ENCODE assay signal across 8 mouse cellular contexts in genomic region chr9:20878710-20879065, GRCm38 (mm10). TPM values are rescaled to one million over a fixed set of nuclear protein-coding genes. Genes with fewer than 3 reads are reported as not detected.
DNase-seq lines count a peak whose midpoint lies in the region; ATAC-seq and TF ChIP-seq lines count a peak whose summit lies in the region.

No protein-coding gene starts in this region.

- peaks cover 9% of the 10 kb centered on the region for H3K4me1 ChIP-seq in heart, embryonic 15.5 days (replicated peaks)
- H3K4me1 ChIP-seq in E14TG2a.4 (replicated peaks; ENCODE audit: low read depth, low read length) = peaks cover 34% of the 10 kb centered on the region
- 0 out of 2 replicates have a peak, but pooled peaks cover 4% of the 10 kb centered on the region for H3K4me1 ChIP-seq in embryonic facial prominence, embryonic 15.5 days

- no peak for TF ChIP-seq CTCF in E14TG2a.4 (conservative IDR thresholded peaks at IDR 0.05; ENCODE audit: low read length)

- H3K4me2 ChIP-seq in heart, embryonic 15.5 days = peak overlapping the region; percentile 79
- H3K4me2 ChIP-seq in embryonic facial prominence, embryonic 15.5 days (replicated peaks) = peak overlapping the region; percentile 69

- H3K4me3 ChIP-seq in heart, embryonic 15.5 days = peak overlapping the region; percentile 52
- H3K4me3 ChIP-seq in E14TG2a.4 (replicated peaks; ENCODE audit: low read length) = peak overlapping the region; percentile 79
- peak overlapping the region; percentile 48 for H3K4me3 ChIP-seq in embryonic facial prominence, embryonic 15.5 days (replicated peaks)

- H3K9me3 ChIP-seq in heart, embryonic 15.5 days (replicated peaks) = no peaks in the 10 kb centered on the region
- peaks cover 40% of the 10 kb centered on the region for H3K9me3 ChIP-seq in E14TG2a.4 (ENCODE audit: low read length)
- no peaks in the 10 kb centered on the region for H3K9me3 ChIP-seq in embryonic facial prominence, embryonic 15.5 days (replicated peaks)

- peak overlapping the region; percentile 90 for H3K27ac ChIP-seq in heart, embryonic 15.5 days
- H3K27ac ChIP-seq in embryonic facial prominence, embryonic 15.5 days (replicated peaks) = peak overlapping the region; percentile 94

- no peak for ATAC-seq in heart, embryonic 15.5 days (replicated peaks; ENCODE audit: insufficient number of reproducible peaks, insufficient read depth, low FRiP score, low read depth)
- ATAC-seq in embryonic facial prominence, embryonic 15.5 days (ENCODE audit: insufficient number of reproducible peaks, low FRiP score, low TSS enrichment, low read depth) = no peak
- 0 out of 2 replicates have a peak, but pooled peaks have one; percentile 1 for ATAC-seq in monocyte, adult 5-6 weeks (replicated peaks; ENCODE audit: insufficient number of reproducible peaks, low FRiP score, low TSS enrichment, poor library complexity, severe bottlenecking)
- no peak for ATAC-seq in activated CD4-positive, CD25-positive, alpha-beta regulatory T cell, adult 4 months

- 21% methylated on average over 10 of the region's 10 CpGs for WGBS in heart, embryonic 15.5 days
- 21% methylated on average over 10 of the region's 10 CpGs for WGBS in embryonic facial prominence, embryonic 15.5 days

- no peak for DNase-seq in heart, postnatal 4 days
- peak; percentile 37 to 44 for DNase-seq in kidney, postnatal 25 days
- DNase-seq in urinary bladder, adult 2 months (ENCODE audit: low spot score) = no peak

- H3K9ac ChIP-seq in heart, embryonic 15.5 days = peak overlapping the region; percentile 68
- H3K9ac ChIP-seq in embryonic facial prominence, embryonic 15.5 days = peak overlapping the region; percentile 64

- H3K36me3 ChIP-seq in heart, embryonic 15.5 days = no peaks in the 10 kb centered on the region
- peaks cover 16% of the 10 kb centered on the region for H3K36me3 ChIP-seq in E14TG2a.4 (ENCODE audit: insufficient read depth, low read length)
- H3K36me3 ChIP-seq in embryonic facial prominence, embryonic 15.5 days = no peaks in the 10 kb centered on the region

- no peaks in the 10 kb centered on the region for H3K27me3 ChIP-seq in heart, embryonic 15.5 days
- no peaks in the 10 kb centered on the region for H3K27me3 ChIP-seq in E14TG2a.4 (ENCODE audit: insufficient read depth, low read length)
- no peaks in the 10 kb centered on the region for H3K27me3 ChIP-seq in embryonic facial prominence, embryonic 15.5 days

RNA-seq across cellular contexts. Expression of gene Angptl6, which starts 0.8 kb away (rescaled TPM):
- polyA plus RNA-seq in heart, embryonic 15.5 days (2015; fragmentation: Nextera tagmentation; extraction: Ambion mirVana) = 2.0 and 3.3 TPM in 2 replicates
- 1 to 10 TPM; 1.6 to 1.7 TPM for total RNA-seq in heart, postnatal 4 days (2021)
- polyA plus RNA-seq in embryonic facial prominence, embryonic 15.5 days (2015; fragmentation: Nextera tagmentation; extraction: Ambion mirVana) = 5.0 and 5.4 TPM in 2 replicates
- total RNA-seq in monocyte, adult 5-6 weeks (2017) = 0.49 to 0.57 TPM in 2 of 3 replicates, not detected in the other
- 1 to 10 TPM in 1 of 2 experiments, under 1 TPM in 1; 0.76 to 1.5 TPM for polyA plus RNA-seq in activated CD4-positive, CD25-positive, alpha-beta regulatory T cell, adult 4 months (2017; shearing (Covaris generic))
- 6.8 and 7.0 TPM in 2 replicates for polyA plus RNA-seq in urinary bladder, adult 2 months (2012; rRNA removed)

RNA-seq across cellular contexts. Expression of gene Ppan, which starts 9.3 kb away (rescaled TPM):
- polyA plus RNA-seq in heart, embryonic 15.5 days (2015; fragmentation: Nextera tagmentation; extraction: Ambion mirVana) = 31.1 and 40.4 TPM in 2 replicates
- 10 to 100 TPM; 18.4 to 19.6 TPM for total RNA-seq in heart, postnatal 4 days (2021)
- 83.2 and 89.9 TPM in 2 replicates for polyA plus RNA-seq in embryonic facial prominence, embryonic 15.5 days (2015; fragmentation: Nextera tagmentation; extraction: Ambion mirVana)
- total RNA-seq in monocyte, adult 5-6 weeks (2017) = 24.4 to 44.1 TPM (median 26.9 TPM) in 3 replicates
- 10 to 100 TPM; 22.9 to 30.1 TPM for polyA plus RNA-seq in activated CD4-positive, CD25-positive, alpha-beta regulatory T cell, adult 4 months (2017; shearing (Covaris generic))
- polyA plus RNA-seq in urinary bladder, adult 2 months (2012; rRNA removed) = 38.7 and 59.6 TPM in 2 replicates

RNA-seq across cellular contexts. Expression of gene A230050P20Rik, which starts 10.2 kb away (rescaled TPM):
- 7.1 and 13.4 TPM in 2 replicates for polyA plus RNA-seq in heart, embryonic 15.5 days (2015; fragmentation: Nextera tagmentation; extraction: Ambion mirVana)
- total RNA-seq in heart, postnatal 4 days (2021) = 1 to 10 TPM; 6.4 to 7.2 TPM
- 16.5 and 18.4 TPM in 2 replicates for polyA plus RNA-seq in embryonic facial prominence, embryonic 15.5 days (2015; fragmentation: Nextera tagmentation; extraction: Ambion mirVana)
- 5.2 to 12.0 TPM (median 11.8 TPM) in 3 replicates for total RNA-seq in monocyte, adult 5-6 weeks (2017)
- polyA plus RNA-seq in activated CD4-positive, CD25-positive, alpha-beta regulatory T cell, adult 4 months (2017; shearing (Covaris generic)) = 10 to 100 TPM; 12.4 to 14.6 TPM
- 59.3 and 71.9 TPM in 2 replicates for polyA plus RNA-seq in urinary bladder, adult 2 months (2012; rRNA removed)

RNA-seq across cellular contexts. Expression of gene Eif3g, which starts 19.7 kb away (rescaled TPM):
- polyA plus RNA-seq in heart, embryonic 15.5 days (2015; fragmentation: Nextera tagmentation; extraction: Ambion mirVana) = 183 and 207 TPM in 2 replicates
- total RNA-seq in heart, postnatal 4 days (2021) = 100 to 1,000 TPM; 116 to 126 TPM
- 305 and 312 TPM in 2 replicates for polyA plus RNA-seq in embryonic facial prominence, embryonic 15.5 days (2015; fragmentation: Nextera tagmentation; extraction: Ambion mirVana)
- 87.5 to 120 TPM (median 97.3 TPM) in 3 replicates for total RNA-seq in monocyte, adult 5-6 weeks (2017)
- polyA plus RNA-seq in activated CD4-positive, CD25-positive, alpha-beta regulatory T cell, adult 4 months (2017; shearing (Covaris generic)) = 100 to 1,000 TPM; 190 to 235 TPM
- polyA plus RNA-seq in urinary bladder, adult 2 months (2012; rRNA removed) = 136 and 141 TPM in 2 replicates

Comparison
In these comparisons a context has a peak if more than half of its experiments do, and no peak if none do; other contexts are left out.
1. DNase-seq: peak in kidney, postnatal 25 days (2 of 2); none in heart, postnatal 4 days (single experiment) and urinary bladder, adult 2 months (single experiment).
2. Peak in every context shown above with its lines, with median percentiles within 50 percentile points of each other: H3K4me3 ChIP-seq.